Mouse (Mus musculus): Measurements from ENCODE around the gene Lingo3. TPM values are rescaled to one million over a fixed set of nuclear protein-coding genes. Genes with fewer than 3 reads are reported as not detected.
"Not testable (repeated sequence)": the region's sequence is repeated elsewhere in the genome, so short reads cannot be mapped to it uniquely, and the experiment has no call there.

Gene Lingo3
- polyA plus RNA-seq, 1 experiment from 2014 or later, result 1.7 TPM

GRCm38 (mm10) chr10:80827063-80827869 is 16.6 kb downstream of the Lingo3 start:
- ATAC-seq, result no peak
- H3K9me3 ChIP-seq (replicated peaks), result no peaks in the 10 kb centered on the region
- no peaks in the 10 kb centered on the region for H3K27me3 ChIP-seq
- peak overlapping the region; percentile 78 for H3K4me3 ChIP-seq
- peaks cover 32% of the 10 kb centered on the region for H3K36me3 ChIP-seq (ENCODE audit: poor library complexity, severe bottlenecking)
- H3K4me1 ChIP-seq, result peaks cover 42% of the 10 kb centered on the region
- peak overlapping the region; percentile 92 for H3K9ac ChIP-seq
- H3K27ac ChIP-seq, result peak overlapping the region; percentile 86
- H3K4me2 ChIP-seq, result peak overlapping the region; percentile 90
- WGBS, result 8% methylated on average over 29 of the region's 29 CpGs

- peak; percentile 97 for ATAC-seq
Observed at GRCm38 (mm10) chr10:80826151-80827062, 17.4 kb downstream of the Lingo3 start, which contains the start of gene Oaz1. Gene Oaz1 (plus strand): TSS chr10:80826656.

GRCm38 (mm10) chr10:80824827-80825226 is 19.0 kb downstream of the Lingo3 start:
- no peak overlapping the region for H3K4me2 ChIP-seq
- H3K27ac ChIP-seq, result no peak overlapping the region
- H3K9me3 ChIP-seq (replicated peaks), result no peaks in the 10 kb centered on the region
- H3K36me3 ChIP-seq (ENCODE audit: poor library complexity, severe bottlenecking), result peaks cover 17% of the 10 kb centered on the region
- no peak overlapping the region for H3K9ac ChIP-seq
- H3K4me3 ChIP-seq, result no peak overlapping the region
- no peak for ATAC-seq
- H3K4me1 ChIP-seq, result peaks cover 25% of the 10 kb centered on the region
- H3K27me3 ChIP-seq, result no peaks in the 10 kb centered on the region
- 83% methylated on average over 2 of the region's 2 CpGs for WGBS

More at GRCm38 (mm10) chr10:80826151-80827062, 17.4 kb downstream of the Lingo3 start, which contains the start of gene Oaz1:
- H3K27ac ChIP-seq, result peak within 1 kb of the TSS; percentile 86
- H3K4me2 ChIP-seq, result peak within 1 kb of the TSS; percentile 90
- H3K4me1 ChIP-seq, result peaks cover 41% of the 10 kb centered on the region
- H3K27me3 ChIP-seq, result no peaks in the 10 kb centered on the region
- no peaks in the 10 kb centered on the region for H3K9me3 ChIP-seq (replicated peaks)
- WGBS, result under 1% methylated on average over 68 of the region's 82 CpGs
- peak within 1 kb of the TSS; percentile 92 for H3K9ac ChIP-seq
- H3K36me3 ChIP-seq (ENCODE audit: poor library complexity, severe bottlenecking), result peaks cover 32% of the 10 kb centered on the region
- H3K4me3 ChIP-seq, result peak within 1 kb of the TSS; percentile 78

GRCm38 (mm10) chr10:80823847-80824643 is 19.8 kb downstream of the Lingo3 start:
- WGBS, result 72% methylated on average over 8 of the region's 8 CpGs
- Histone ChIP-seq H3K27ac (no peak overlapping the region), H3K27me3 (no peaks in the 10 kb centered on the region), H3K4me2 (no peak overlapping the region), H3K9ac (no peak overlapping the region), H3K4me1 (peaks cover 18% of the 10 kb centered on the region), H3K4me3 (no peak overlapping the region), H3K9me3 (replicated peaks) (no peaks in the 10 kb centered on the region), H3K36me3 (ENCODE audit: poor library complexity, severe bottlenecking) (peaks cover 9% of the 10 kb centered on the region)
- no peak for ATAC-seq

GRCm38 (mm10) chr10:80823316-80823715 is 20.5 kb downstream of the Lingo3 start:
- no peak overlapping the region for H3K27ac ChIP-seq
- WGBS, result 98% methylated on average over 1 of the region's 1 CpGs
- ATAC-seq, result no peak
- no peak overlapping the region for H3K4me3 ChIP-seq
- no peaks in the 10 kb centered on the region for H3K9me3 ChIP-seq (replicated peaks)
- no peak overlapping the region for H3K9ac ChIP-seq
- no peaks in the 10 kb centered on the region for H3K27me3 ChIP-seq
- H3K4me2 ChIP-seq, result no peak overlapping the region
- H3K36me3 ChIP-seq (ENCODE audit: poor library complexity, severe bottlenecking), result peaks cover 4% of the 10 kb centered on the region; the same call in 1 of the 2 replicates
- H3K4me1 ChIP-seq, result peaks cover 13% of the 10 kb centered on the region

- Histone ChIP-seq H3K9ac (no peak overlapping the region), H3K27ac (no peak overlapping the region), H3K36me3 (ENCODE audit: poor library complexity, severe bottlenecking) (no peaks in the 10 kb centered on the region), H3K4me3 (no peak overlapping the region), H3K4me1 (peaks cover 5% of the 10 kb centered on the region), H3K27me3 (no peaks in the 10 kb centered on the region), H3K4me2 (no peak overlapping the region), H3K9me3 (replicated peaks) (no peaks in the 10 kb centered on the region)
- 85% methylated on average over 5 of the region's 5 CpGs for WGBS
- no peak for ATAC-seq
Observed at GRCm38 (mm10) chr10:80822528-80822927, 21.3 kb downstream of the Lingo3 start.

GRCm38 (mm10) chr10:80821991-80822390 is 21.8 kb downstream of the Lingo3 start:
- no peak overlapping the region for H3K4me2 ChIP-seq
- no peaks in the 10 kb centered on the region for H3K27me3 ChIP-seq
- no peak overlapping the region for H3K4me3 ChIP-seq
- no peaks in the 10 kb centered on the region for H3K9me3 ChIP-seq (replicated peaks)
- H3K27ac ChIP-seq, result no peak overlapping the region
- H3K9ac ChIP-seq, result no peak overlapping the region
- 44% methylated on average over 2 of the region's 2 CpGs for WGBS
- 0 out of 2 replicates have a peak, but pooled peaks cover 3% of the 10 kb centered on the region for H3K4me1 ChIP-seq
- H3K36me3 ChIP-seq (ENCODE audit: poor library complexity, severe bottlenecking), result no peaks in the 10 kb centered on the region
- ATAC-seq, result no peak

GRCm38 (mm10) chr10:80819406-80819805 is 24.4 kb downstream of the Lingo3 start:
- Histone ChIP-seq H3K4me3 (no peak overlapping the region), H3K9me3 (replicated peaks) (no peaks in the 10 kb centered on the region), H3K27ac (no peak overlapping the region), H3K4me1 (no peaks in the 10 kb centered on the region), H3K27me3 (no peaks in the 10 kb centered on the region), H3K36me3 (ENCODE audit: poor library complexity, severe bottlenecking) (no peaks in the 10 kb centered on the region), H3K4me2 (no peak overlapping the region), H3K9ac (0 out of 2 replicates have a peak overlapping the region, but pooled peaks have one; percentile 1)
- 68% methylated on average over 3 of the region's 3 CpGs for WGBS
- ATAC-seq, result no peak

- Histone ChIP-seq H3K27me3 (no peaks in the 10 kb centered on the region), H3K4me3 (no peak overlapping the region), H3K9ac (no peak overlapping the region), H3K27ac (no peak overlapping the region), H3K4me1 (no peaks in the 10 kb centered on the region), H3K9me3 (replicated peaks) (no peaks in the 10 kb centered on the region), H3K4me2 (no peak overlapping the region), H3K36me3 (ENCODE audit: poor library complexity, severe bottlenecking) (no peaks in the 10 kb centered on the region)
- 68% methylated on average over 6 of the region's 6 CpGs for WGBS
- no peak for ATAC-seq
Observed at GRCm38 (mm10) chr10:80818599-80819281, 25.1 kb downstream of the Lingo3 start.

GRCm38 (mm10) chr10:80817955-80818354 is 25.9 kb downstream of the Lingo3 start:
- H3K9ac ChIP-seq; H3K4me2 ChIP-seq; ATAC-seq; H3K27me3 ChIP-seq; H3K27ac ChIP-seq; H3K9me3 ChIP-seq (replicated peaks); H3K36me3 ChIP-seq (ENCODE audit: poor library complexity, severe bottlenecking); H3K4me3 ChIP-seq; H3K4me1 ChIP-seq: not testable (repeated sequence)
- 84% methylated on average over 7 of the region's 7 CpGs for WGBS

- Histone ChIP-seq H3K4me3 (no peak overlapping the region), H3K9ac (no peak overlapping the region), H3K4me2 (no peak overlapping the region), H3K9me3 (replicated peaks) (no peaks in the 10 kb centered on the region), H3K27me3 (peaks cover 8% of the 10 kb centered on the region; the same call in 1 of the 2 replicates), H3K4me1 (no peaks in the 10 kb centered on the region), H3K36me3 (ENCODE audit: poor library complexity, severe bottlenecking) (no peaks in the 10 kb centered on the region), H3K27ac (no peak overlapping the region)
- 66% methylated on average over 2 of the region's 2 CpGs for WGBS
- no peak for ATAC-seq
Observed at GRCm38 (mm10) chr10:80817164-80817563, 26.7 kb downstream of the Lingo3 start.
